Mouse (Mus musculus): ENCODE measurements at regions not wholly inside any gene's neighbourhood (a gene's known extent, or its start where the extent isn't known, plus 50 kb on each side); places are given as distances from the start of the nearest gene placed in this dataset.

DNA sequence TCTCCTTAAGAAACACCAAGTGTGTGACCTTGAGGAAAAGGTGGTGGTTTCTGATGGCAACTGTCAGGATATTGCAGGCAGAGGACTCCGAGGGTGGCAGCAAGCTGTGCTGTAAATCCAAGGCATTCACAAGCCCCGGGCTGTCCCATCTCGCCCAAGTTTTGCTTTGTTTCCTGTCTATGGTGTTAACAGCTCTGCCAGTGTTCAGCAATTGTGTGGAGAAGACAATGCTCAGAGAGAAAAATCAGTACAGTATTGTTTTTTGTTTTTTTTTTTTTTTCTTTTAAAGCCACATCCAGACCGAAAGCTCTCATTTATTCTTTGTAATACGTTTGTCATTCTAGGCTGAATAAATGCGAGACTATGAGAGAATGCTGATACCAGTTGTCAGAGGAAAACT is 846.5 kb downstream of the Slc4a3 start:
- DNase-seq: no peak

DNA sequence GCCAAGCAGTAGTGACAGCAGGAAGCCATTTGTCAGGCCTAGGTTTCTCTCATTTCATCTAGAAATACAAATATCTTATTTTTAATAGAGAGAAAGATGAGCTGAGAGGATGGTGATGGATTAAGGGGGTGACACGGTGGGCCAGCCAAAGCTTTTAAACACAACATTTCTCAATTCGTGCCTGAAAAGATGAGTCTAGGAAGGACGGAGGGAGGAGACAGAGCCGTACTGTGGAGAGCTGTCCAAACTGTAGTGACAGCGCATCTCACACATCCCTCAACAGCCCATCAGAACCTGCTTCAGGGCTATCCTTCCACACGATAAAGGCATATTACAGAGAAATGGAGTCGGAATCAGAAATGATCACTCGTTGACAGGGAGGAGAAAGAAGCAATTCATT is 848.0 kb downstream of the Slc4a3 start:
- no peak for DNase-seq

DNA sequence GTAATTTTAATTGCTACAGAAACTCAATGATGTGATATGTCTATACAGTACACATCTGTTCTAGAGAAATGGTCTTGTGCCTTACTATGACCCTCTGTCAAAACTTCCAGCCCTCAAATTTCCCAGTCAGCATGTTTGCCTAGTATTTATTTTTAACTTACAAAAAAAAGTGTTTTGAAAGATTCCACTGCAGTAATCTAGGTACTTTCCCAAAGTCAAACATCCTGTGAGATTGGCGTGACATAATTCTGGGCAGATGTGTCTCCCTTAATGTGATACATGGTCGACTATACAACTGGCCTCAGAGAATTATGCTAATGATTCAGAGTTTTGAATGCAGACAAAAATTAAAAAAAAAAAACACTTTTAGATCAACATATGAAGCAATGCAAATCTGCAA is 856.8 kb downstream of the Slc4a3 start:
- no peak for DNase-seq

DNA sequence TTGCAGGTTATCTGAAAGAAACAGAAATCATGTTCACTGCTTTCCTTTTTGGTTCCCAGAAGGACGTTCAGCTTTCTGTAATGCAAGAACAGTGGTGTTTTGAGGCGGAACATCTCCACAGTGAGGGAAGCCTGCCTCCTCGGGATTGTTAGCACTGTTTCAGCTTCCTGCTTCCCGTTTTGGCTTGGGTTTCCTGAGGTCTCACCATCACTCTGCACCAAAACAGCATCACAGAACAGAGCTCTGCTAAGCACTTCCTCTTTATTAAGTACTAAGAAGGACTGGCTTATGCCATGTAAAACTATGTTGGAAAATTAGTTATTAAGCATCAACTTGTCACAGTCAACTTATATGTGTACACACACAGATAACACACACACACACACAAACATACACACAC is 857.9 kb downstream of the Slc4a3 start:
- DNase-seq: no peak

DNA sequence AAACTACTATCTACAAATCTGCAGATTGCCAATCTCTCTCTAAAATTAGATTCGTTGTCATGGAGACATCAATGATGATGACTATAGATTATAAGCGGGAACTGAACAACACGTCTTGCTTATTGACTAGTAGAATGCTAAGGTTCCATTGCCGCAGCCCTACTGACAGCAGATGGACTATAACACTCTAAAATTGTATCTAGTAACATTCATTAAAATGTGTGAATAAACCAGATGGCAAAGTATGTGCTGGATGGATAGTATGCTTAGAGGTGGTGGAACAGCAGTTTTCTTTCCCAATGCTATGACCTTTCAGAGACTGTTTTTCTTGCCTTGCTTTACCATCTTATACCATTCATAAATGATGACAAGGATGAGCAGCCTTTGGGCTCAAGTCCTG is 864.7 kb downstream of the Slc4a3 start:
- no peak for DNase-seq

DNA sequence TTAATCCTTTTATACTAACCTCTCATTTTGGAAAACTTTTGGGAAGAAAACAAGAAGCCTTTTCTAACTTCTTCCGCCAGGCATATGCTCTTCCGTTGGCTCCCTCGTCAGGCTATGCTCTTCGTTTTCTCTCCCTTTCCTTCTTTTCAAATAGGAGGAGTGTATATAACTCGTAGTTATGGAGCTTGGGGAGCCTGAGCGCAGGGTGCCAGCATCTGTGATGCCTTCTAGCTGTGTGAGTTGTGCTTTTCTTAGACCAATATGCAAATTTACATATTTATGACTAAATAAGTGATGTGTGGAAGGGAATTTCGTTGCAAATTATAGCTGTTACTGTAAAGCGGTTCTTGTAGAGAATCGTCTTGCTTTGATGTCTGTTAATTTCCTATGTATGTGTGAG is 874.5 kb downstream of the Slc4a3 start:
- no peak for DNase-seq

DNA sequence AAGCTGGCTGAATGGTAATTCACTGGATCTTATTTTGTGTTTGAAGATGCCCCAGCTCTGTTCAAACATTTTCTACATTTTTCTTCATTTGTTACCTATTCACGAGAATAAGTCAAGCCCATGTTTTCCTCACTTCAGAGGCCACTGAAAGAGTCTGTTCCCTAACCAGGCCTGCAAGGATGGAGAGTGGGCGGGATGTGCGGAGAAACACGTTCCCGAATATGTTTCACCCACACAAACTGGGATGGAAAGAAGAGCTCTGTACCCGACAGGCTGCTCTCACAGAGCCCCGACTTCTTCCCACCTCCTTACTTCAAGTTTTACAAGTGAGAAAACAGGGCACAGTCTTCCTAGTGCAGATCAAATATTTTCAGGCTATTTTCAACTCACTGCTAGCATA is 881.4 kb downstream of the Slc4a3 start:
- no peak for DNase-seq

DNA sequence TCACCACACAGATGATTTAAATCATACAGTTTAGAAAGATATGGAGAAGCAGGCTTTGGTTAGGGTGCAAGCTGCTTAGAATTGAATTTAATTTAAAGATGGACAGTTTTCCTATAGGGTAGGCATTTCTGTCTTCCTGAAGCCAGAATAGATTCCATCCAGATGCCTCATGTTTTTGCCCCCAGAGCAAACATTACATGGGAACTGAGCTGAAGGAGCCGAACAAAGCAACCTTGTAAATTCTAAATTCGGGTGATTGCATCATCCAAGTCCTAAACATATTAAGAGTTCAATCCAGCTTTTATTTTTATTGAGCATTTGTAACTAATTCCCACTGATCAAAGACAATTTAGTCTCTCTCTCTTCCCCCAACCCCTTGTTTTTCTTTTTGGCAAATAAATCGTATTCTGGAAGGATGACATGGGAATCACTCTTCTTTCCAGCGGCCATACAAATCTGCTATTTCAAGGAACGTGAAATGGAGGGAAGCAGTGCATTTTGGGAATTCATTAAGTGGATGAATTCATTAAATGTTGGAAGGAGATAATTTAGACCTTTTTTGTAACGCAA is 884.1 kb downstream of the Slc4a3 start:
- no peak for DNase-seq

DNA sequence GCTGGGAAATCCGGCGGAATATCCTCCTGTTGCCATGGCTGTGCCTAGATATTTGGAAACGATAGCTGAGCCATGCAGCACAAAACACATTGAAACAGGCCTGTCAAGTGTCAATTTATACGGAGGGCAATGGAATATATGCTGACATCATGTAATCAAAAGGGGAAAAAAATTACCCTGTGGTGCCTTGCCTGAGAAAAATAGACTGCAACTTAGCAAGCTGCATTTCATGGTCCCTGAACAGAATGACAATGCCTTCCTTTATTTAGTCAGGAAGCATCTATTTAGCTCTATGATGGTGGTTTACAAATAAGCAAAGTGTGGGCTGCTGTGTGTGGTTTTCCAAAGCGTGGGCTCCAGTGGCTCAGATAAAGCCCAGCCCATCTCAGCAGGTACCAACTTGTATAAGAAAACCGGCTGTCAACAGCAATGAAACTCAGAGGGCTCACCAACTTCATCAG is 887.4 kb downstream of the Slc4a3 start:
- no peak for DNase-seq

DNA sequence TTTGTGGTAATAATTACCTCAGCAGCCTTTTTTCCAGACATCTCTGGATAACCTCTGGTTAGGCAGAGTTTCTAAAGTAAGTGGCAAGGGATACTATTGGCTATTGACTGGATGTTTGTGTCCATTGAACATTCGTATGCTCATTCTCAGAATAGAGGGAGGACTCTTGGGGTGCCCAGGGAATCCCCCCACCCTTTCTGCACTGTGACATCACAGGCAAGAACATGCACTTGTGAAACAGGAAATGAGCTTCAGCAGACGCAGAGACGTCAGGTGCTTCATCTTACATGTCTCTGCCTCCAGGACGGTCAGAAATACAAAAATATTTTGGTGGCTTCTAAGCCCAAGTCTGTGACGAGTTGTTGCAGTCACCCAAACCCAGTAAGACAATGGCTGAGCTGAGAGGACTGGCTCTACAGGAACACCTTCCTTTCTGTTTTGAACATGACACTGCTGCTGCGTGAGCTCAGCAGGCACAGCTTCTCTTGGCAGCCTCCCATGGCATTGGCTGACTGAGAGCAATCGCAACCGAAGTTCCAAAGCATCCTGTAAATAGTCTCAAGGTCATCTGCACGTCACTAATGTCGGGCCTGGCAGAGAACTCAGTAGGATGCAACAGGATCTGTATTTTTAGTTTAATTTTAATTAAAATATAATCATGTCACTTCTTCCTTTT is 904.6 kb downstream of the Slc4a3 start:
- no peak for DNase-seq

DNA sequence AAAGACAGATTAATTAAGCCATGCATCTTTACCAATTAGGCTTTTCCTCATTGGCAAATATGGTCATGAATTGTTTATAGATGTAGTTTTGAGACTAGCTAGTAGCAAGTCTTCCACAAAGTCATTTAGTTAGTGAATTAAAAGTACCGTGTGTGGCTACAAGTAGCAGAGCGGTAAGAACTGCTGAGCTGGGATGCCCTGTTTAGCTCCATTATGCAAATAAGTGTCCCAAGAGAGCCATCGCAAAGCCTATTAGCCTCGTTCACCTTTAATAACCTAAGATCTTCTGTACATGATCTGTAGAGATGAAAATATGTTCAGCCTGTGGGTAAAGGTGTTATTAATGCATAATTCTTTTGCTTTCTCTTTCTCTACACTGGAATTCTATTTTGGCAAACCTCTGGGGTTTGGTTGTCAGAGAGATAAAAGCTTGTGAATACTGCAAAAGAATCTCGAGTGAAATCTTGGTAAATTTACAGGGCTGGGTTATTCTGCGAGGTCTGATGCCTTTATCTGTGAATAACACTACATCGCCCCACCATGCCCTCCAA is 907.2 kb downstream of the Slc4a3 start:
- no peak for DNase-seq

DNA sequence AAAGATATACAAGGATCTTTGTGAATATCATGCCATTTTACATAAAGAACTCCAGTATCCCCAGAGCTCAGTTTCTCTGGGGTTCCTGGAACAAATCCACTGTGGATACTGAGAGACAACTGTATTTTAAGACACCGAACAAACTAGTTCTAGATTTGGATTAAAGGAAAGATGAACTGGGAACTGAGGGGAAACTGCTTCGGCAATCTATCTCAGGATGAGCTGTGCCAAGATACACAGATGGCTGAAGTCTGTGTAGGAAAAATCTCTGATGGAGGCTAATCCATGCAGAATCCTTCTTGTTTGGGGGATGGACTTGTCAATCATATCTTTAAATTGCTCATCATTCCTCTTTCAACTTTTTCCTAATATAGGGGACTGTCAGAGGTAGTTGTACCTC is 920.5 kb downstream of the Slc4a3 start:
- DNase-seq: no peak

DNA sequence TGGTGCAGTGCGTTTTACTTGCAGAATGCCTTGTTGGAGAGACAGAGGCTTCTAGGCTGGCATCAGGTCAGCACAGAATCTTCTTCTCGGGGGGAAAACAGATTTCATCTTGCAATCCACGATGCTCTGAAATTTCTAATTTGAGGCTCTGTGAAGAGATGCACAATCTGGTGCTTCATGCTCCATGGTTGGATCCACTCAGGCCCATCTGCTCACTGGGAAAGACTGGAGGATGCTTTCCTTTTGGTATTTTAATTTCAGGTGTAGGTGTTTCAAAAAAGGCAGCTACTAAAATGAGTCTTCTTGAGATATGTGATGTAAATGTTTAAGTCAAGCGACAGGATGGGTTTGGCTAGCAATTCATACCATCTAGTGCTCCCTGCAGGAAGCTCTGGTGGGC is 938.1 kb downstream of the Slc4a3 start:
- no peak for DNase-seq

DNA sequence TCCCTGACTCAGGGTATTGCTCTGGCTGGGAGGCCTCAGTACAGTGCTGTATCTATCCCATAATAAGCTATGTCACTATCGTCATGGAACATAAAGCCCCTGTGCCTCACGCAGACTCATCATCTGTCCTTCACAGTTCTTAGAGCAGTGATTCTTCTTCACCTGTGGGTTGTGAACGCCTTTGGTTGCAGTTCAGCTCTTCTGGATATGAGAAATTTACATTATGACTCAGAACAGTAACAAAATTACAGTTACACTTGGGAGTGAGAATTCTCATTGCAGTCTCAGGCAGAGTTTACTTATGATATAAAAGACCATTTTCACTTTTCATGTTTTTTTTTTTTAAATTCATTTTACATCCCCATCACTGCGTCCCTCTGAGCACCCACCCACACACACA is 941.4 kb downstream of the Slc4a3 start:
- no peak for DNase-seq

DNA sequence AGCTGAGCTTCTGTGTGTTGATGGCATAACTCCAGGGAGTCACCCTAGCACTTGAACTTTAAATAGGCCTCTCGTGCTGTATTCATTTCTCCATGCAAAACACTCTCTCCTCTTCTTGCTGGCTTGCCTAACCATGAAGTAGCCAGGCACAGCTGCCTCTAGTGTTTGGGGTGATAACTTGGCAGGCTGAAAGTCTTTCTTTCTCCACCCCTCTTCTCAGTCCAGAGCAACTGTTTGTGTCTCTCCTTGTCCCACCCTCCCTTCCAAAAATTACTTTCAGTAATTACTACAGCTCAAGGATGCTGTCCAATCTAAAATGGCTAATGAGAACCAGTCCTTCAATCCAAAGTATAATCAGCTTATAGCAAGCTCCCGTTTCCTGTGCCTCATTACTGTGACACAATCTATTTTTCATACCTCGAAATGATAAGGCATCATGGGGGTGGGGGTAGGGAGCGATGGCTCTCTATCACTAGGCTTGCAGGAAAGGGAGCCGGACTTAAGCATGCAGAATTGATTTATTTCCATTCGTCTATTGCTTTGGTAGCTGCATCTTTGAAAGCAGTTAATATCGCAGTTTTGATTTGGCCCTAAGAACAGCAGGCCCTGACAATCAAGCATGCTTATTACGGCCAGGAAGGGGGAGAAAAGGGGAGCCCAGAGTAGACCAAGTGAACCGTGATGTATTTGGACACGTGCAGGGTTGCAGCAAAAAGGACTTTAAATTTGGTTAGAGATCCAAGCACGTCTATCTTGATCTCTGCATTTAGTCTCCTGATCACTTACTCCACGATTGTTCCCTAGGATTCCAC is 943.8 kb downstream of the Slc4a3 start:
- no peak for DNase-seq

DNA sequence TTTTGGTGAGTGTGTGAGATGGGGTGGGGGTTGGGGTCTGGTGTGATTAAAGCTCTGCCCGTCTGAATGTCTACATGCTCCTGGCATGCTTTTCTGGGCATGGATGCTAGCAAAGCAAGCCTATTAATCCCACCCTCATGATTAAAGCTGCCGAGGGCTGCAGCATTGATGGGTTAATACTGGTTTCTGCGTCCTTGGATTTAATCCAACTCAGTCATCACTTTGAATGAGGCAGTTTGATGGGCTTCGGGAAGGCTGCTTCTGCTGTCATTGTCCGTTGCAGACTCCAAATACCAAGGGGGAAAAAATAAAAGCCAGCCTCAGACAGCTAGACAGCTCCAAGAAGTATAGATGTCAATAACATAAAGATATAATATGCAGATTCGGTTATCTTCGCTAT is 944.7 kb downstream of the Slc4a3 start:
- no peak for DNase-seq

DNA sequence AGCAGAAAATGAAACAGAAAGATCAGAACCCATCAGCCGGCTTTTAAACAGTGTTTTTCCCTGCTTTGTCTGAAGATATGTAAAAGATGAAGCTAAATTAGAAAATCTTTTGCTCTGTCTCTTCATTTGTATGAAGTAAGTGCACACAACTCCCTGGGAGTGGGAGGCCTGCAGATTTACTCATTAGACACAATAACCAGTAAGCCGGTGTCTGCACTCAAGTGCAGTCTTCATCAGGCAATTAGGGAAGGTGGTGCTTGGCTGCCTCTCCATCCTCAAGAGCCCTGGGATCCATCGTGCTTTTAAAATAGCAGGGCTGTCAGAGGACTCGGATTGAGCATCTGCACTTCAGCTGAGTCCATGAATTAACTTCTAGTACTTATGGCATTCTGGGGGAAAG is 945.1 kb downstream of the Slc4a3 start:
- DNase-seq: no peak

DNA sequence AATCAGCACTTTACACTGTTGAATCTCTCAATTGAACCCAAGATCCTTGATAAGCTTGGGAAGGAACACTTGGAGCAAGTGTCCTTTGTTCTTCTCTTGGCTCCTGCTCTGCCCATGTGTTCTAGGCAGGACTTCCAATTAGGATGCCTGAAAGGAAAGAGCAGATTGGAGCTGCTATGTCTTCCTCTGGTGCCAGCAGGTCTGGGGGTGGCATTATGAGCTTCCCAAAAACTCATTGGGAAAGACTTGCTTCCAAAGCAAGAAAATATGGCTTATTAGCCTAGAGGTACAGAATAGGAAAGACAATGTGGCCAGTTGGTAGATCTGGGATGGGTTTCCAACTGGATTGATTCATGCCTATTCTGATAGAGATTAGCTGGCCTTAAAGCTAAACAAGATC is 959.1 kb downstream of the Slc4a3 start:
- DNase-seq: no peak

DNA sequence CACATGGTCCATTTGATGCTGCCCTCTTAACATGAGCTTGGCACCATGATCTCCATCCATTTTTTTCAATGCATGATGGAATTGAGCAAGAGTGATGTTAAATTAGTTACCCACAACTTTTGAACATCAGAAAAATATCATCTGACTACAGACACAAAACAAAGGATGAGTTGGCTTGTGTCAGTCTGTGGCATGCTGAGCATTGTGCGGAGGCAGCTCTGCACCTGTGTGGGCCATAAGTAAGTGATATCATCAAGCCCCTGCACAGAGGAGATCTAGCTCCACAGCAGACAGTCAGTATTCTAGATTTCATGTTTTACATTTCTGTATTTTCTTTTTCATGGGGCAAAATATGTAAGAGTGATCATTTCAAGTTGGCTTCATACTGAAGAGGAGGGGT is 962.8 kb downstream of the Slc4a3 start:
- DNase-seq: no peak

DNA sequence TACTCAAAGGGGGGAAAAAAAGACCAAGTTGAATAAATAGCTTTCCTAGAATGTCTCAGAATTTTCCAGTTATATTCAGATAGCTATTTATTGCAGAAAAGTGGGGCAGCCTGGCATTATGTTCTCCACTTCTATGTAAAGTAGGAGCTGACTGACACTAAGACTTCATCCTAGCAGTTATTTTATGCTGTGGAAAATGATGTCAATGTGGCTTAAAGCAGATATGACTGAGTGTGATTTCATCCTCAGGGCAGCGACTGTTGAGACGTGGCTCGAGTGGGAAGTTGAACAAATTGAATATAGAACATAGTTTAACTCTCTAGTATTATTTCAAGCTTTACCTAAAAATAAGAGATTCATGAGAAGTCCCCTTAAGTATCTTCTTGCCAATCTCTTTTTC is 963.4 kb downstream of the Slc4a3 start:
- no peak for DNase-seq

DNA sequence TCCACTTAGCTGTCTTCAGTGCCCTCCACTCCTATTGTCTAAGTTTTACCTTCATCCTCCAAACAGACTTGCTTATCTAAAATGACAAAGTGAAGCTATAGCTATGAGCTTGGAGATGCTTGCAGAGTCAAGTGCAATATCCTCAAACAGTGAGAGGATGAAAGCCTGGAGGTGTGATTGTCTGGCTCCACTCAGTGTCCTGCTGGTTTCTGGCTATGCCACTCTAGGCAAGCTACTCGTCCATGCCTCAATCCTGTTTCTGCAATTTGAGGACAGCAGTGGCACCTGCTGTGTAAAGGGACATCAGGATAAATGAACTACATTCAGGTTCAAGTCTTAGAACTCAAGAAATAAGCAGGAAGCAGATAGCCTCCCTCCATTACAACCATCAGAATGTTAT is 966.1 kb downstream of the Slc4a3 start:
- DNase-seq: no peak

DNA sequence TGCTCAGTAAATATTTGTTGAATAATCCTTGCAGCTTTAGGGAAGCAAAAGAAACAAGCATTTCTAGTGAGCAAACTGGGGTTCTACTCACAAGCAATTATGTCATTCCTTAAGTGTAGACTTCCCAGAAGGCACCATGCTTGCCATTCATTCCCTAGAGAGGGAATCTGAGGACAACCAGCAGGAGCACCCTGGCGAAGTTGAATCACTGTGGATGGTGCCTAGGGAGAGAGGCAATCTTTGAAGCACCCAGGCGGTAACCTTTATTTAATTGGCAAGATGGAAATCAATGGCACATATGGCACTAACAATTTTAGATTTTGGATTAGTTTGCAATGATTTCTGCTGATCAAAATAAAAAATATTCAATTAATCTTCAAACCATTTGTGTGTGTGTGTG is 967.4 kb downstream of the Slc4a3 start:
- DNase-seq: no peak

DNA sequence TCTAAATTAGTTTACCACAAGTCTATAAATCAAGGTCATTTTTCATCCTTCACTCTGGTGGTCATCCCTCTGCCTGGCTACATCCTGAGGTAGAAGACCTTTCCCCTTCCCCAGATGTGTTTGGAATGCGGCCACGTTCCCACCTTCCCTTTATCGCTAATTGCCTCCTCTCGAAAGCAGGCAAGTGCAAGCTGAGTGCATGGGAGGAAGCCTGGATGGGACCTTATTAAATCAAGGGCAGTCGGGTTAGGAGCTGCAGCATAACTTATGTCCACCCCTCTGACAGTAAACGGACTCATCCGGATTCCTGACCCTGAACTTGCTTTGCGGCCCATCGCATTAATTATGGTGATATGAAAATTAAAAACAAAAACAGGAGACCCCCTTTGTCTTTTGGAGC is 983.5 kb downstream of the Slc4a3 start:
- DNase-seq: no peak

DNA sequence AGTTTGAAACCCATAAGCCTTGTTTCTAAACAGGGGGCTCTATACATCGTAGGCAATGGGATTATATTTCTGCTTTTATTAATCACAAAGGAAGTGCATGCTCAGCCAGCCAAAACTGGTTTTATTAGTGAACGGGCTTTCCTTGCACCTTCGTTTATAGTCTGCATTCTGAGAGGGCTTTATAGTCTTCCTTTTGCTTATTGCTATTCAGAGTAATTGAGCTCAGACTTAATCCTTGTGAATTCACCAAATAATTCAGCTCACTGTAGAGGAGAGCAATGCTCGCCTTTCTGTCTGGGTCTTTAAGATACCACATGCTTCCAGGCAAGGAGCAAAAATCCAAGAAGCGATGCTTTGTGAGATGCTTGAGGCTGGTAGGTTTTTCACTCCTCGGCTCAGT is 984.3 kb downstream of the Slc4a3 start:
- no peak for DNase-seq

Measured in thymus, postnatal 4 days (tissue).